Mouse (Mus musculus) myocyte (in vitro differentiated cells): ENCODE measurements around the gene Ints5. TPM values are rescaled to one million over a fixed set of nuclear protein-coding genes. Genes with fewer than 3 reads are reported as not detected.

Source experiments
- H3K27me3 ChIP-seq: one replicate; pipeline ENCODE4 v1.6.1; 2011; ENCODE audit not compliant: control insufficient read depth, insufficient read depth, insufficient read length
- H3K36me3 ChIP-seq: one replicate; pipeline ENCODE4 v1.6.1; 2011; ENCODE audit not compliant: control insufficient read depth, insufficient read depth
- H3K4me2 ChIP-seq: one replicate; pipeline ENCODE4 v1.6.1; 2011; ENCODE audit warnings: low read depth, control low read depth
- H3K4me3 ChIP-seq: one replicate; pipeline ENCODE4 v1.5.1; 2011; ENCODE audit warnings: mild to moderate bottlenecking, control low read depth, moderate library complexity
- H3K79me2 ChIP-seq: one replicate; pipeline ENCODE4 v1.6.1; 2011; ENCODE audit not compliant: control insufficient read depth, insufficient read depth
- H3ac ChIP-seq: one replicate; pipeline ENCODE4 v1.6.1; 2011; ENCODE audit not compliant: control insufficient read depth, insufficient read length
- CEBPB ChIP-seq: IDR thresholded peaks from 2 replicates; pipeline ENCODE4 v1.6.1; 2011; ENCODE audit warnings: mild to moderate bottlenecking, moderate library complexity; ENCODE audit not compliant: poor library complexity, insufficient read depth, severe bottlenecking
- E2F4 ChIP-seq: IDR thresholded peaks from one replicate; pipeline ENCODE4 v1.6.1; 2011; ENCODE audit warnings: mild to moderate bottlenecking, control low read depth, moderate library complexity; ENCODE audit not compliant: insufficient read depth
- MAX ChIP-seq: IDR thresholded peaks from one replicate; pipeline ENCODE4 v1.6.1; 2011; ENCODE audit warnings: low read depth, mild to moderate bottlenecking, control low read depth
- MYOD1 ChIP-seq, 3 experiments: IDR thresholded peaks; one replicate each; pipeline ENCODE4 v1.6.1; 2011; ENCODE audit warnings: control low read depth in 2 of 3, low read depth in 2 of 3, mild to moderate bottlenecking in 2 of 3, moderate library complexity in 1 of 3; ENCODE audit not compliant: insufficient read length in 2 of 3, control insufficient read depth in 1 of 3
- MYOG ChIP-seq, 3 experiments: IDR thresholded peaks; one replicate each; pipeline ENCODE4 v1.6.1; 2011; ENCODE audit warnings: control low read depth in 2 of 3, low read depth in 2 of 3, mild to moderate bottlenecking in 2 of 3; ENCODE audit not compliant: insufficient read length in 2 of 3, control insufficient read depth in 1 of 3, insufficient read depth in 1 of 3
- POLR2A ChIP-seq: IDR thresholded peaks from one replicate; pipeline ENCODE4 v1.6.1; 2011; ENCODE audit warnings: low read depth, mild to moderate bottlenecking, control low read depth, moderate library complexity; ENCODE audit not compliant: insufficient read length
- POLR2AphosphoS2 ChIP-seq: IDR thresholded peaks from one replicate; pipeline ENCODE4 v1.6.1; 2011; ENCODE audit warnings: low read depth, control low read depth; ENCODE audit not compliant: insufficient read length
- REST ChIP-seq: IDR thresholded peaks from one replicate; pipeline ENCODE4 v1.6.1; 2011; ENCODE audit warnings: mild to moderate bottlenecking, control low read depth, moderate library complexity; ENCODE audit not compliant: insufficient read depth, insufficient read length
- SRF ChIP-seq: IDR thresholded peaks from one replicate; pipeline ENCODE4 v1.6.1; 2011; ENCODE audit warnings: low read depth; ENCODE audit not compliant: control insufficient read depth, insufficient read length
- TCF12 ChIP-seq: IDR thresholded peaks from one replicate; pipeline ENCODE4 v1.6.1; 2011; ENCODE audit warnings: mild to moderate bottlenecking, control low read depth; ENCODE audit not compliant: poor library complexity, insufficient read depth, severe bottlenecking
- TCF3 ChIP-seq: IDR thresholded peaks from one replicate; pipeline ENCODE4 v1.6.1; 2011; ENCODE audit warnings: low read depth, control low read depth; ENCODE audit not compliant: insufficient read length
- USF1 ChIP-seq: IDR thresholded peaks from one replicate; pipeline ENCODE4 v1.6.1; 2011; ENCODE audit warnings: low read depth, mild to moderate bottlenecking, control low read depth, moderate library complexity
- polyA plus RNA-seq: library from polyadenylated mRNA; unstranded; fragments of >200 nt; fragmentation: generic; extraction: Trizol; gene quantifications from one replicate; pipeline ENCODE4 v1.2.1, GENCODE M21; 2012; ENCODE audit warnings: missing spikeins

Ints5 gene
- polyA plus RNA-seq, 1 experiment = 23.2 TPM

- H3K36me3 ChIP-seq = peaks cover 18% of the 10 kb centered on the region
Measured at GRCm38 (mm10) chr19:8930771-8931170, 38.0 kb downstream of the Ints5 start.

GRCm38 (mm10) chr19:8936736-8937135, 43.9 kb downstream of the Ints5 start:
- no peak overlapping the region for H3K4me3 ChIP-seq
- H3K4me2 ChIP-seq = no peak overlapping the region
- no peaks in the 10 kb centered on the region for H3K79me2 ChIP-seq
- peaks cover 13% of the 10 kb centered on the region for H3K36me3 ChIP-seq
- no peaks in the 10 kb centered on the region for H3K27me3 ChIP-seq
- H3ac ChIP-seq = no peak overlapping the region
- TF ChIP-seq E2F4 = no peak
- TF ChIP-seq POLR2A = no peak
- no peak for TF ChIP-seq MAX
- TF ChIP-seq USF1 = no peak
- TF ChIP-seq TCF12 = no peak
- no peak for TF ChIP-seq TCF3
- no peak for TF ChIP-seq REST
- no peak for TF ChIP-seq MYOG (IDR thresholded peaks at IDR 0.05; ENCODE audit: control insufficient read depth in 1 of 3, insufficient read depth in 1 of 3, insufficient read length in 2 of 3, low read depth in 2 of 3)
- no peak for TF ChIP-seq CEBPB
- no peak for TF ChIP-seq MYOD1 (IDR thresholded peaks at IDR 0.05; ENCODE audit: control insufficient read depth in 1 of 3, insufficient read length in 2 of 3, low read depth in 2 of 3)
- TF ChIP-seq POLR2AphosphoS2 = no peak
- no peak for TF ChIP-seq SRF

More at GRCm38 (mm10) chr19:8930771-8931170, 38.0 kb downstream of the Ints5 start:
- TF ChIP-seq POLR2AphosphoS2 (no peak), REST (no peak), MAX (no peak), USF1 (no peak), POLR2A (no peak), CEBPB (no peak), MYOD1 (IDR thresholded peaks at IDR 0.05; ENCODE audit: control insufficient read depth in 1 of 3, insufficient read length in 2 of 3, low read depth in 2 of 3) (no peak), E2F4 (no peak), MYOG (IDR thresholded peaks at IDR 0.05; ENCODE audit: control insufficient read depth in 1 of 3, insufficient read depth in 1 of 3, insufficient read length in 2 of 3, low read depth in 2 of 3) (no peak), SRF (no peak), TCF3 (no peak), TCF12 (no peak)
- Histone ChIP-seq H3ac (peak overlapping the region; percentile 76), H3K4me3 (peak overlapping the region; percentile 51), H3K79me2 (peaks cover 4% of the 10 kb centered on the region), H3K4me2 (peak overlapping the region; percentile 96), H3K27me3 (no peaks in the 10 kb centered on the region)

GRCm38 (mm10) chr19:8940526-8941133, 47.8 kb downstream of the Ints5 start:
- H3K36me3 ChIP-seq = peaks cover 9% of the 10 kb centered on the region
- H3ac ChIP-seq = peak overlapping the region; percentile 97
- H3K4me3 ChIP-seq = peak overlapping the region; percentile 94
- no peak for TF ChIP-seq TCF3
- TF ChIP-seq MYOG (IDR thresholded peaks at IDR 0.05; ENCODE audit: control insufficient read depth in 1 of 3, insufficient read depth in 1 of 3, insufficient read length in 2 of 3, low read depth in 2 of 3) = no peak
- TF ChIP-seq TCF12 = no peak
- no peak for TF ChIP-seq USF1
- TF ChIP-seq MAX = no peak
- no peak for TF ChIP-seq CEBPB
- no peak for TF ChIP-seq POLR2A
- no peak for TF ChIP-seq POLR2AphosphoS2
- TF ChIP-seq MYOD1 (IDR thresholded peaks at IDR 0.05; ENCODE audit: control insufficient read depth in 1 of 3, insufficient read length in 2 of 3, low read depth in 2 of 3) = no peak
- no peak for TF ChIP-seq E2F4
- TF ChIP-seq SRF = no peak
- no peak for TF ChIP-seq REST
- peak overlapping the region; percentile 97 for H3K4me2 ChIP-seq
- no peaks in the 10 kb centered on the region for H3K27me3 ChIP-seq
- peaks cover 28% of the 10 kb centered on the region for H3K79me2 ChIP-seq

GRCm38 (mm10) chr19:8941136-8941514, 48.3 kb downstream of the Ints5 start:
- H3K4me3 ChIP-seq = peak overlapping the region; percentile 94
- peak overlapping the region; percentile 97 for H3K4me2 ChIP-seq
- TF ChIP-seq SRF (no peak), E2F4 (no peak), MYOD1 (IDR thresholded peaks at IDR 0.05; ENCODE audit: control insufficient read depth in 1 of 3, insufficient read length in 2 of 3, low read depth in 2 of 3) (no peak), TCF3 (no peak), MYOG (IDR thresholded peaks at IDR 0.05; ENCODE audit: control insufficient read depth in 1 of 3, insufficient read depth in 1 of 3, insufficient read length in 2 of 3, low read depth in 2 of 3) (no peak), CEBPB (no peak), TCF12 (no peak), USF1 (no peak), REST (no peak), POLR2A (no peak)
- H3K79me2 ChIP-seq = peaks cover 28% of the 10 kb centered on the region
- peak overlapping the region; percentile 97 for H3ac ChIP-seq
- H3K36me3 ChIP-seq = peaks cover 12% of the 10 kb centered on the region
- H3K27me3 ChIP-seq = no peaks in the 10 kb centered on the region
